Mouse (Mus musculus) Patski (cell line): ENCODE measurements around the gene Acot11. TPM values are rescaled to one million over a fixed set of nuclear protein-coding genes. Genes with fewer than 3 reads are reported as not detected.
"Not testable (repeated sequence)": the region's sequence is repeated elsewhere in the genome, so short reads cannot be mapped to it uniquely, and the experiment has no call there.

Experiments
- ATAC-seq: fragments of 100-300 bp; one replicate; pipeline ENCODE4 v1.8.0; 2021
- CTCF ChIA-PET: fragments of 350-600 bp; sonication (Branson Sonifier 250); formaldehyde crosslinking; loops from one replicate; lab custom pipeline; 2022; ENCODE audit warnings: inconsistent platforms; lab: Charles Lee
- POLR2A ChIA-PET: fragments of 350-600 bp; sonication (Branson Sonifier 250); formaldehyde crosslinking; loops from one replicate; lab custom pipeline; 2022; ENCODE audit warnings: antibody characterized with exemption, inconsistent platforms; lab: Charles Lee
- DNase-seq: peaks from one replicate; pipeline ENCODE4 v3.0.0-alpha.2; 2011; ENCODE audit warnings: low read depth, low spot score
- H3K27me3 ChIP-seq: fragments of 371-371 bp; one replicate; pipeline ENCODE4 v1.5.1; 2021
- CTCF ChIP-seq: fragments of 100-300 bp; IDR thresholded peaks from one replicate; pipeline ENCODE4 v1.5.1; 2021
- in situ Hi-C: fragments of 300-500 bp; cut with MboI; formaldehyde crosslinking; loops from 3 replicates; pipeline ENCODE4 v1.11.1; 2018; ENCODE audit warnings: low pct_unique_long_range_greater_than_20kb, mixed read lengths
- polyA plus RNA-seq: library from polyadenylated mRNA; unstranded; gene quantifications from one replicate; pipeline ENCODE4 v1.2.3, GENCODE M21; 2021

Acot11 gene
- polyA plus RNA-seq, 1 experiment from 2014 or later, result 0.23 TPM

DNA sequence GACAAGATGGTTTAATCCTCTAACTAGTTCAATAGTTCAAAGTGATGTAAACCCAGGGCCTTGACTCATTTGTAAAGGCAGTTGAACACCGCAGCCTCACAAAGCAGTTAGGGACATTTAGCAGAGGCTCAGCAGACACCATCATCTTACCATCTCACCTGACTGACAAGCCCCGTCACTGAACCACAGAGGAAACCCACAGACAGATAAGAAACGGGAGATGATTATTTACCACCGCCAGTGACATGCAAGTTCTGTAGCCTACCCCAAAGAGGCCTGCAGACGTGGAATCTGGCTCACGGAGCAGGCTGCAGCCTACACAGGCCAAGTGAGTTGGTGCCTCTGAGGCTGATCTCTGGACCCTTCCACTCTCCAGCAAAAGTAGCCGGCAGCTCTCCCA is 10.6 kb downstream of the Acot11 start:
- in situ Hi-C loops, result no loop called here
- CTCF ChIA-PET, result no interaction called here
- no peak for TF ChIP-seq CTCF
- POLR2A ChIA-PET, result no interaction called here
- H3K27me3 ChIP-seq, result no peaks in the 10 kb centered on the region
- ATAC-seq, result no peak
- DNase-seq, result no peak

DNA sequence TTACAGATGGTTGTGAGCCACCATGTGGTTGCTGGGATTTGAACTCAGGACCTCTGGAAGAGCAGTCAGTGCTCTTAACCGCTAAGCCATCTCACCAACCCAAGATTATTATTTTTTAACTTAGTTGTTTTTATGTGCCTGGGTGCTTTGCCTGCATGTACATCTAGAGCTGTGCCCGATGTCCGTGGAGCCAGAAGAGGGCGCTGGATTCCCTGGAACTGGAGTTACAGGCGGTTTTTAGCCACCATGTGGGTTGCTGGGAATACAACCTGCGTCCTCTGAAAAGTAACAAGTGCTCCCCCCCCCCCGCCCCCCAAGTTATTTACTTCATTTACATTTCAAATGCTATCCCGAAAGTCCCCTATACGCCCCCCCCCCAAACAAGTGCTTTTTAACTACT is 11.0 kb downstream of the Acot11 start:
- POLR2A ChIA-PET, H3K27me3 ChIP-seq, in situ Hi-C loops, CTCF ChIA-PET, ATAC-seq, DNase-seq: not testable (repeated sequence)

DNA sequence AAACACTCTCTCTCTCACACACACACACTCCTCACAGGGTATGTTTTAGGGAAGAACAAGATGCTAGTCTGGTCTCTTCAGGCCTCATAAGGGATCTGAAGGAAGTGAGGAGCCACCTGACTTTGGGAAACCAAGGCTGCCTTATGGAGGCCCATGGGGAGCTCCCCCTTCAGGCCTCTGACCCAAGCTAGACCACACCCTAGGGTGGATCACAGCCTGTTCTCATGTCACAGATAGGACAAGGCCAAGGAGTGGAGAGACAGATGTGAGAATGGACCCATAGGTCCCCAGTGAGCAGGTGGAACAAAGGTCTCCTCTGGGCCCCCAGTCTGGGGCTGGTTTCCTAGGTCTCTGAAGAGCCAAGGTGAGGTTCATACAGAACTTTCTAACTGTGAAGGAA is 12.5 kb downstream of the Acot11 start:
- in situ Hi-C loops, result no loop called here
- CTCF ChIA-PET, result no interaction called here
- POLR2A ChIA-PET, result no interaction called here
- no peaks in the 10 kb centered on the region for H3K27me3 ChIP-seq
- DNase-seq (no peak), ATAC-seq (no peak)
- no peak for TF ChIP-seq CTCF

DNA sequence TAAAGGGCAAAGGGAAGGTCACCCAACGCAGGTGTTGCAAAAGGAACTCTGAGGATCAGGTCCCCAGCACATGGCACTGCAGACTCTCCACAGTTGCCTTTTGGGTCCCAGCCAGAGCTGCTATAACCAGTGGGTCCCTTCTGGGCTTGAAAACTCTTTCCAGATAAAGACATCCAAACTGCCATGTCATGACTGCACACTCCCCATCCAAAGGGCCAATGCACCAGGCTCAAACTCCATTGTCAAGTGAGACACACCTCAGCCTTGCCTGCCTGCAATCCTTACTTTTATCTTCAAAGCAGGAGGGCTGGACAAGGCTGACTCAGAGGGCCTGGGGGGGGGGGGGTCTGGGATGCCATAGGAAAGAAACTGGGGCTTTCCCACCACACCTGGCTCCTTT is 13.9 kb downstream of the Acot11 start:
- in situ Hi-C loops, result no loop called here
- no peaks in the 10 kb centered on the region for H3K27me3 ChIP-seq
- ChIA-PET POLR2A (no interaction called here), CTCF (no interaction called here)
- DNase-seq (no peak), ATAC-seq (no peak)
- no peak for TF ChIP-seq CTCF

DNA sequence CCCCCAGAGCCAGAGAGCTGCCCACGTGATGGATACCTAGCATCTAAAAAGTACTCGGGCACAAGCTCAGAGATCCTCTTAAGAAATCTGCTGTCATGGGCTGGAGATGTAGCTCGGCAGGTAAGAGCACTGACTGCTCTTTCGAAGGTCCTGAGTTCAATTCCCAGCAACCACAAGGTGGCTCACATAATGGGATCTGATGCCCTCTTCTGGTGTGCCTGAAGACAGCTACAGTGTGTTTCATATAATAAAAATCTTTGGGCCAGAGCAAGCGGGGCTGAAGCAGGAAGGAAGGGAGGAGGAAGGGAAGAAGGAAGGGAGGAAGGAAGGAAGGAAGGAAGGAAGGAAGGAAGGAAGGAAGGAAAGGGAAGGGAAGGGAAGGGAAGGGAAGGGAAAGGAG is 14.6 kb downstream of the Acot11 start:
- H3K27me3 ChIP-seq, in situ Hi-C loops, DNase-seq, CTCF ChIA-PET, POLR2A ChIA-PET, ATAC-seq: not testable (repeated sequence)

DNA sequence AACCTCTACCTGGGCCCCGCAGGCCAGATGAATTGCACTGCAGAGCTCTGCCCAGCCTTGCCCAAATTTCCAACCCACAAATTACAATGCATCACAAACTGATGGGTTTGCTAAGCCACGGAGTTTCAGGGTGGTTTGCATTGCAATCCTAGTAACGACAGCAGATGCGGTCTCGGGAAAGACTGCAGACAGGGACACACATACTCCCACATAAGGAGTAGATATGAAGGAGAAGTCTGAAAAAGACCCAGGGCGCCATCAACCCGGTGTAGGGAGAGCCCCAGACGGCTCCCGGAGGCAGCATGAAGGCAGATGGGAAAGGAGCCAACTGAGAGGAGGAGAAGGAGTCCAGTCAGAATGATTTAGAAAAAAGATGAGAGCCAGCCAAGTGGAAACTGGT is 15.1 kb downstream of the Acot11 start:
- in situ Hi-C loops, result no loop called here
- no peak for ATAC-seq
- ChIA-PET CTCF (no interaction called here), POLR2A (no interaction called here)
- TF ChIP-seq CTCF, result no peak
- no peak for DNase-seq
- no peaks in the 10 kb centered on the region for H3K27me3 ChIP-seq

DNA sequence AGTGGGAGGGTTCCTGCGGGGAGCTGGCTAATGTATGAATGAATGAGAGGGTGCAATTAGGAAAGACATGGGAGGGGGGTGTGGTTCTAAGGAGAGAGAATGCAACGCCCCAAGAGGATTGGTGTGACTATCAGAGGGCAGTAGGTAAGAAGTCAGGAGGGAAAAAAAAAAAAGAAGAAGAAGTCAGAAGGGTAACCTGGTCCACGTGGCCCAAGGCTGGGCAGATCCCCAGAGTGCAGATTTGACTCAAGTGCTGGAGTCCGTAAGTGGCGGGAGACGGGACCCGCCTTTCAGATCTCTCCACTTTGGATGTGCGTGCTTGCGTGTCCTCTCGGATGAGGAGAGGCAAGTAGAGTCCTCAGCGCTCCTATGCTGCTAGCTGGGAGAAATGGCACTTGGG is 16.2 kb downstream of the Acot11 start:
- in situ Hi-C loops, result no loop called here
- ChIA-PET CTCF (no interaction called here), POLR2A (no interaction called here)
- no peaks in the 10 kb centered on the region for H3K27me3 ChIP-seq
- DNase-seq (no peak), ATAC-seq (no peak)
- TF ChIP-seq CTCF, result no peak

DNA sequence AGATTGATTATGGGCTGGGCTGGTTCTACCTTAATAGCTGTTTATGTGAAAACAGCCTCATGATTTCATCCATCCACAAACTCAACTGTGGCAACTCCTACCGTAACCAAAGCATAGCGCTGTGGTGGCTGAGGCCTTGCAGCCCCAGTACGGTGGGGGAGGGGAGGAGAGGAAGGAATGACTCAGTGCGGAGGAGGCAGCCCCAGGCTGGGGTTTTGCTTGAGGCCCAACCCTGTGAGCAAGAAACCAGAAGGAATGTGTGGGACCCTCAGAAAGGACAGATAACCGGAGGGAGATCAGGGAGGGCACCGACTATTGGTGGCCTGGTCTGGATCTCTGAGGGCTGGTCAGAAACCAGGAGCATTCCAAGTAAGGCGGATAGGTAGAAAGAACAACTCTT is 17.0 kb downstream of the Acot11 start:
- no peak for TF ChIP-seq CTCF
- ATAC-seq (no peak), DNase-seq (no peak)
- in situ Hi-C loops, result no loop called here
- H3K27me3 ChIP-seq, result no peaks in the 10 kb centered on the region
- ChIA-PET POLR2A (no interaction called here), CTCF (no interaction called here)

DNA sequence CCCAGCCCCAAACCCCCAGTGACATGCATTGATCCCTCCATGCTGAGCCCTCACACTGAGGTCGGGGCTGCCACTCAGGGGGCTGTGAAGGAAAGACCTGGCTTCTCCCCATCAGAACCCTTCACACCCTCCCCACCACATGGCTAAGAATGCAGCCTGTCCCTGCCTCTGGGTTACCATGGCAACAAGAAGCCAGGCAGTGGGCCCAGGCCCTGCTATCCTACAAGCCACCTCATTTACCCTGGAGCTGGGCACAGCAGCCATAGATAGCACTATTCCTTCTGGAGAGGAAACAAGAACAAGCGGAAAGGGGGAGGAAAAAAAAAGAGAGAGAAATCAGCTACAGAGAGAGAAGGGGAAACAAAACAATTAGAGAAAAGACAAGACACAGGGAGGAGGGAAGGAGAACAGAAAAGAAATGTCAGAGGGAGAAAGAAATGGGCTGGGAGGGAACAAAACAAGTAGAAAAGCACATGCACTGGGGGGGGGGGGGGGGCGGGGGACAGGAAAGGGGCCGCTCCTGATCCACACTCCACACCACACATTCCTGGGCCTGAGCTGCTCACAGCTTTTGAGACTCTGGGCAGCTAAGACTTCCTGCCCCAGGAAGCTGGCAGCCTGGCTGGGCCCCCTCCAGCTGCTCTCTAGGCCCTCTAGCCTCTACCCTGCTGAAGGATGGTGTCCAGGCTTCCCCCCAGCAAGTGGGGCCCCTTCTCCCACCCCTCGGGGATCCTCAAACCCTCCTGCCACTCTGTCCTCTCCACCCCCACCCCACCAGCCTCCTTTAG is 18.9 kb downstream of the Acot11 start:
- TF ChIP-seq CTCF, result no peak
- ChIA-PET POLR2A (no interaction called here), CTCF (interaction anchor here (1.1 kb wide), 1 partner anchor 52 kb away, joined by 3 read pairs; no protein-coding TSS in a partner anchor)
- no peak for DNase-seq
- ATAC-seq, result no peak
- in situ Hi-C loops, result no loop called here
- no peaks in the 10 kb centered on the region for H3K27me3 ChIP-seq

DNA sequence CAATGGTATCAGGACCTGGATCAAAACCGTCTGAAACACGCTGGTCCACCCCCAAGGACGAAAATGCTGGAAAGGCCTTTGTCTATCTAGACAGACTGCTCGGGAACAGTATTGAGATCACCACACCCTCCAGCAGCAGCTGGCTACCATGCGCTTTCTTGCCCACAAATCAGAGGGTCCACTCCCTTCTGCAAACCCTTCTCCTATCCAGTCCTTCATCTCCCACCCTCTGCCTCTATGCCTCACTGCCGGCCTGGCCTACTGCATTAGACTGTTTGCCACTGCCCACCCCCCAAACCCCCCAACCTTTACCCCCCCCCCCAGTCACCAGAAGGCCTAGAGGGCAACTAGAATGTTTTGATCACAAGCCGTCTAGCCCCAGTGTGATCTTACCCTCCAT is 19.5 kb downstream of the Acot11 start:
- ChIA-PET CTCF (interaction anchor here (1.1 kb wide), 1 partner anchor 53 kb away, joined by 3 read pairs; no protein-coding TSS in a partner anchor), POLR2A (no interaction called here)
- in situ Hi-C loops, result no loop called here
- no peak for ATAC-seq
- H3K27me3 ChIP-seq, result no peaks in the 10 kb centered on the region
- DNase-seq, result no peak
- no peak for TF ChIP-seq CTCF

DNA sequence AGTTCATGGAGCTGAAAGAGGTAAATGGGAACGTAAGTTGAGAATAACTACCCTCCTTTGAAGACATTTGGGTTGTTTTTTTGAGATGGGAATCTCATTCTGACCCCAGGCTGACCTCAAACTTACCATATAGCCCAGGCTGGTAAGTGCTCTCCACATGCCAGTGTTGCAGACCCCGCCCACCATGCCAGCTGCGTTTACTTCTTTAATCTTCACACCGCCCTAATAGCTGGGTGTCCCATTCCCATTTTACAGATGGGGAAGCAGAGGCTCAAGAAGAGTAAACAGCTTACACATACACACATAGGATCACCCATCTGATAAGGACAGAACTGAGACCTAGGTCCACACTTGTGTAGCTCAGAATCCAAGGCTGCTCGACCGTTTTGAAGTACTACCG is 20.0 kb downstream of the Acot11 start:
- ChIA-PET CTCF (no interaction called here), POLR2A (no interaction called here)
- ATAC-seq (no peak), DNase-seq (no peak)
- no peaks in the 10 kb centered on the region for H3K27me3 ChIP-seq
- TF ChIP-seq CTCF, result no peak
- in situ Hi-C loops, result no loop called here

DNA sequence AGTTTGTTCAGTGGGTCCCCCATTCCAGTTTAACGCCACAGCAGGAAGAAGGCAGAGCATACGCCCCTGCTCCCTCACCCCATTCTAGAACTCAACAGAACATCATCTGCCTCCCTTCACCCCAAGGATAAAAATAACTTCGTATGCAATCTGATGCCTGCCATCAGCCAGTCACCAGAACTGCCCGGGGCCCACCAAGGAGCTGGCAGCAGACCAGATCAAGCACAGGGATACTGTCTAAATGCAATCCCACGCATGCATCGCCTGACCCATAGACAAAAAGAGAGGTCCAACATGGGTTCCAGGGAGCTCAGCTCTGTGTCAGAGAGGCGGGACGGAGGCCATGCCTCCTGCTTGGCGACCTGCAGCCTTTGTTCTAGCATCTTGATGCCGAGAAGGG is 21.7 kb downstream of the Acot11 start:
- in situ Hi-C loops, result no loop called here
- DNase-seq (no peak), ATAC-seq (no peak)
- CTCF ChIA-PET, result no interaction called here
- no peaks in the 10 kb centered on the region for H3K27me3 ChIP-seq
- no peak for TF ChIP-seq CTCF
- POLR2A ChIA-PET, result no interaction called here
